Mouse (Mus musculus): Measurements from ENCODE around the gene Pdxk. TPM values are rescaled to one million over a fixed set of nuclear protein-coding genes. Genes with fewer than 3 reads are reported as not detected.

Gene Pdxk
- polyA plus RNA-seq, 1 experiment from 2014 or later, result 6.4 TPM

- H3K9ac ChIP-seq (ENCODE audit: low read length), result no peak overlapping the region
- H3K4me2 ChIP-seq, result no peak overlapping the region
- ATAC-seq (ENCODE audit: low FRiP score) (no peak), DNase-seq (ENCODE audit: low spot score, missing footprints) (no peak)
- no peaks in the 10 kb centered on the region for H3K9me3 ChIP-seq (ENCODE audit: control insufficient read depth, low read length)
- H3K4me3 ChIP-seq (ENCODE audit: low read depth, low read length), result no peak overlapping the region
- no peaks in the 10 kb centered on the region; the same call in 1 of the 2 replicates for H3K4me1 ChIP-seq (ENCODE audit: control insufficient read depth, insufficient read depth, low read length)
- H3K27me3 ChIP-seq (ENCODE audit: control insufficient read depth, insufficient read depth, low read length), result no peaks in the 10 kb centered on the region
- no peak overlapping the region for H3K27ac ChIP-seq (ENCODE audit: low read depth, low read length)
- H3K36me3 ChIP-seq (ENCODE audit: control insufficient read depth, insufficient read depth, low read length), result no peaks in the 10 kb centered on the region
- WGBS, result 72% methylated on average over 8 of the region's 8 CpGs
Measured at GRCm38 (mm10) chr10:78474759-78475158, 10.0 kb upstream of the Pdxk start.

- Histone ChIP-seq H3K9ac (ENCODE audit: low read length) (no peak overlapping the region), H3K27me3 (ENCODE audit: control insufficient read depth, insufficient read depth, low read length) (no peaks in the 10 kb centered on the region), H3K4me1 (ENCODE audit: control insufficient read depth, insufficient read depth, low read length) (no peaks in the 10 kb centered on the region; the same call in 1 of the 2 replicates), H3K4me2 (no peak overlapping the region), H3K9me3 (ENCODE audit: control insufficient read depth, low read length) (no peaks in the 10 kb centered on the region), H3K36me3 (ENCODE audit: control insufficient read depth, insufficient read depth, low read length) (no peaks in the 10 kb centered on the region), H3K27ac (ENCODE audit: low read depth, low read length) (no peak overlapping the region), H3K4me3 (ENCODE audit: low read depth, low read length) (no peak overlapping the region)
- ATAC-seq (ENCODE audit: low FRiP score) (no peak), DNase-seq (ENCODE audit: low spot score, missing footprints) (no peak)
- 58% methylated on average over 5 of the region's 5 CpGs for WGBS
Measured at GRCm38 (mm10) chr10:78473434-78473833, 8.7 kb upstream of the Pdxk start.

- Histone ChIP-seq H3K9ac (ENCODE audit: low read length) (no peak overlapping the region), H3K27ac (ENCODE audit: low read depth, low read length) (no peak overlapping the region), H3K4me2 (no peak overlapping the region), H3K27me3 (ENCODE audit: control insufficient read depth, insufficient read depth, low read length) (no peaks in the 10 kb centered on the region), H3K36me3 (ENCODE audit: control insufficient read depth, insufficient read depth, low read length) (no peaks in the 10 kb centered on the region), H3K9me3 (ENCODE audit: control insufficient read depth, low read length) (no peaks in the 10 kb centered on the region), H3K4me3 (ENCODE audit: low read depth, low read length) (no peak overlapping the region), H3K4me1 (ENCODE audit: control insufficient read depth, insufficient read depth, low read length) (no peaks in the 10 kb centered on the region; the same call in 1 of the 2 replicates)
- no peak for DNase-seq (ENCODE audit: low spot score, missing footprints)
- 76% methylated on average over 3 of the region's 3 CpGs for WGBS
- no peak for ATAC-seq (ENCODE audit: low FRiP score)
Measured at GRCm38 (mm10) chr10:78472046-78472445, 7.3 kb upstream of the Pdxk start.

DNA sequence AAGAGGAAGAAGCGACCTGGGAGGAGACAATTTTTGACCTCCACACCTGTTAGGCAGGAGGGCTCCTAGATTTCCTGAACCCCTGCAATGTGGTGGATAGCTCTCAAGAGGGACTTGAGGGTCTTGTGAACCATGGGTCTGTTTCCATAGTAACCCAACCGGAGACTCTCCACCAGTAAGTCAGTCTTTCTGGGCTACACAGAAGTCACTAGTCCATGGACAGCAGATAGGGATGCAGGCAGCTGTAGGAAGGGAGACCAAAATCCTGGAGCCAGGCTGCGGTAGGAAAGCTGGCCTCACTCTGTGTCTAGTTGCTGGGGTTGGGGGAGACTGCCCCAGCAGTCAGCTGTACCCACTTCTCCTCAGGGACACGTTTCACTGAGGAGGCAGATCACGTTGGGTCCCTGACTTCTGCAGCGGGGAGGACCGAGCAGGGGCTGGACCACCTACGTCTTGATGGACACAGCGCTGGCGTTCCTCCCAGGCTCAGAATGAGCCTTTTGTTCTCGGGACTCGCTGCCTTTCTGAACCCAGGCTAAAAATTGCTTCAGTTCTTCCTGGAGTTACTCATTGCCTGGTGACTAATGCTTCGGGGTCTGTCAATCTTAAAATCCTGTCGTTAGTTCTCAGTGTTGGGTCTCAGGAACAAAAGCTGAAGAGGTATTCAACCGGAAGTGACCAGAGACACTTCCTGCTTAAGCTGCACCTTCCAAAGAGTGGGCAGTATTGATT lies 6.0 kb upstream of the Pdxk start:
- ATAC-seq (ENCODE audit: low FRiP score), result peak; percentile 30; the same call in 1 of the 2 replicates
- H3K27ac ChIP-seq (ENCODE audit: low read depth, low read length), result no peak overlapping the region
- DNase-seq (ENCODE audit: low spot score, missing footprints), result no peak

DNA sequence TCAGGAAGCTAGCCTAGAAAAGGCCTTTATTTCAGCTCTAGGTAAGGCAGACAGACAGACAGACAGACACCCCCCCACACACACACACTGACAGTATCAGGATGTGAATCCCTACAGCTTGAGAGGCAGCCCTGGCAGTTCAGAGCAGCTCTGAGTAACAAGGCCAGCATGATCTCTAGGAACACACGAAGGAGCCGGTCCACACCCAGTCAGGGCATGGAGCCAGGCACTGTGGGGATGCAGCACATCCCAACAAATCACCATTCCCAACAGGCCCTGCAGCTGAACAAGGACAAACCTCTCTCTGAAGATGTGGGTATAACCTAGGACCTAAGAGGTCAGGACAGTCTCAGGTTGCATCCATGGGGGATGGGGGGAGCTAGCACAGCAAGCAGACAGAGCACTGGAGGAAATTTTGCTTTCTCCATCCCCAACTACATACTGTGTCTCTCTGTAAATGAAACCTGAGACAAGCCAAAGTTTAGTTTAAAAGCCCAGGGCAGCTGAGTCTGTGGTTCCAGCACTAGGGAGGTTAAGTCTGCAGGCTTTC lies 3.1 kb upstream of the Pdxk start:
- Histone ChIP-seq H3K9ac (ENCODE audit: low read length) (no peak overlapping the region), H3K4me2 (no peak overlapping the region), H3K4me3 (ENCODE audit: low read depth, low read length) (no peak overlapping the region), H3K36me3 (ENCODE audit: control insufficient read depth, insufficient read depth, low read length) (no peaks in the 10 kb centered on the region), H3K9me3 (ENCODE audit: control insufficient read depth, low read length) (no peaks in the 10 kb centered on the region), H3K4me1 (ENCODE audit: control insufficient read depth, insufficient read depth, low read length) (peaks cover 6% of the 10 kb centered on the region), H3K27ac (ENCODE audit: low read depth, low read length) (no peak overlapping the region), H3K27me3 (ENCODE audit: control insufficient read depth, insufficient read depth, low read length) (no peaks in the 10 kb centered on the region)
- ATAC-seq (ENCODE audit: low FRiP score) (no peak), DNase-seq (ENCODE audit: low spot score, missing footprints) (no peak)
- WGBS, result 72% methylated on average over 2 of the region's 2 CpGs

More for the DNA sequence above, 6.0 kb upstream of the Pdxk start:
- Histone ChIP-seq H3K9ac (ENCODE audit: low read length) (no peak overlapping the region), H3K9me3 (ENCODE audit: control insufficient read depth, low read length) (no peaks in the 10 kb centered on the region), H3K4me2 (no peak overlapping the region), H3K4me1 (ENCODE audit: control insufficient read depth, insufficient read depth, low read length) (no peaks in the 10 kb centered on the region; the same call in 1 of the 2 replicates), H3K36me3 (ENCODE audit: control insufficient read depth, insufficient read depth, low read length) (no peaks in the 10 kb centered on the region), H3K4me3 (ENCODE audit: low read depth, low read length) (no peak overlapping the region), H3K27me3 (ENCODE audit: control insufficient read depth, insufficient read depth, low read length) (no peaks in the 10 kb centered on the region)
- WGBS, result 43% methylated on average over 15 of the region's 15 CpGs

GRCm38 (mm10) chr10:78466647-78467046 lies 1.9 kb upstream of the Pdxk start:
- DNase-seq (ENCODE audit: low spot score, missing footprints) (no peak), ATAC-seq (ENCODE audit: low FRiP score) (no peak)
- H3K36me3 ChIP-seq (ENCODE audit: control insufficient read depth, insufficient read depth, low read length), result no peaks in the 10 kb centered on the region
- no peak overlapping the region for H3K27ac ChIP-seq (ENCODE audit: low read depth, low read length)
- no peak overlapping the region for H3K9ac ChIP-seq (ENCODE audit: low read length)
- H3K9me3 ChIP-seq (ENCODE audit: control insufficient read depth, low read length), result no peaks in the 10 kb centered on the region
- H3K27me3 ChIP-seq (ENCODE audit: control insufficient read depth, insufficient read depth, low read length), result no peaks in the 10 kb centered on the region
- no peak overlapping the region for H3K4me2 ChIP-seq
- H3K4me3 ChIP-seq (ENCODE audit: low read depth, low read length), result no peak overlapping the region
- peaks cover 6% of the 10 kb centered on the region for H3K4me1 ChIP-seq (ENCODE audit: control insufficient read depth, insufficient read depth, low read length)
- 86% methylated on average over 9 of the region's 9 CpGs for WGBS

DNA sequence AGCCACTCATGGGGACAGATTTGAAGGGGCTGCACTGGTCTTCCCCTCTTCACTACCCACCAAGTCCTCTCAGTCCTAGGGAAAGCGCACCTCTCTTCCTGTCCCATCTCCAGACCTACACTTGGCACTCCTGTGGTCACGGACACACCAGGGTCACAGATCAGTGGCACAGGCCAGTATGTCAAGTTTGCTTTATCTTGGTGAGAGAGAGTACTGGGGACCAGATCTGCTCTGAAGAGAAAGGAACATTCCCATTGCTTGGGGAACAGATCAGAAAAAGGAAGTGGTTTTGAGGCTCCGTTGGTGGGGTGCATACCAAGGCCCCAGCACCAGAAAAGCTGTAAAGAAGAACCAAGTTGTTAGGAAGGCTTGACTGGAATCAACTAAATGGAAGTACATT lies 697 bp upstream of the Pdxk start:
- H3K27me3 ChIP-seq (ENCODE audit: control insufficient read depth, insufficient read depth, low read length), result no peaks in the 10 kb centered on the region
- H3K9me3 ChIP-seq (ENCODE audit: control insufficient read depth, low read length), result no peaks in the 10 kb centered on the region
- DNase-seq (ENCODE audit: low spot score, missing footprints) (no peak), ATAC-seq (ENCODE audit: low FRiP score) (no peak)
- peak overlapping the region; percentile 99; the same call in 1 of the 2 replicates for H3K4me2 ChIP-seq
- no peak overlapping the region for H3K4me3 ChIP-seq (ENCODE audit: low read depth, low read length)
- 85% methylated on average over 3 of the region's 3 CpGs for WGBS
- no peak overlapping the region for H3K9ac ChIP-seq (ENCODE audit: low read length)
- H3K4me1 ChIP-seq (ENCODE audit: control insufficient read depth, insufficient read depth, low read length), result peaks cover 6% of the 10 kb centered on the region
- no peaks in the 10 kb centered on the region for H3K36me3 ChIP-seq (ENCODE audit: control insufficient read depth, insufficient read depth, low read length)
- no peak overlapping the region for H3K27ac ChIP-seq (ENCODE audit: low read depth, low read length)

DNA sequence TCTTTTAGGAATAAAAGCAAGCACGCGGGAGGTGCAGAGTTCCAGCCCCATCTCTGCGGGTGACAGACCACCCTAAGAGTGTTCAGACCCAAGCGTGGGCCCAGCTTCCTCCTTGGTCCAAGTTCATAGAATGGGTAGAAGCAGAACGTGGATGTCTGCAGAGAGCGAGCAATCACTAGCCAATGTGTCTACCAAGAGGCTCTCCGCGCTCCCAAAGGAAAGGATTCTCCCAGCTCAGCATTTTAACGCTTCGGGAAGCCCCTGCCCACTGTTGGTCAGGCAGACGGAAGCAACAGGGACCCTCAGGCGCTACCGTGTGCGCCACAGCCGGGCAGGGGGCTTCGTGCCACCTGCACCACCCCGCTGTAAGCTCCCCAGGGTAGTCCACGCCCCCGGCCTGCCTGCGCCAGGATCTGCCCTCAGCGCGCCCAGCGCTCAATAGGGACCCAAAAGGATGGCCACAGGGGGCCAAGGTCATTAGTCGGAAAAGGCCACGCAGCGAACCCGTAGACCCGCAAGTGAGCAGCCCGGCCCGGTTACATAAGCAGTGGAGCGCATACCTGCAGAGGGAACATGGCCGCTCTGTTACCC lies 479 bp downstream of the Pdxk start:
- peak overlapping the region; percentile 69 for H3K9ac ChIP-seq (ENCODE audit: low read length)
- H3K27me3 ChIP-seq (ENCODE audit: control insufficient read depth, insufficient read depth, low read length), result no peaks in the 10 kb centered on the region
- H3K4me1 ChIP-seq (ENCODE audit: control insufficient read depth, insufficient read depth, low read length), result peaks cover 6% of the 10 kb centered on the region
- H3K4me2 ChIP-seq, result peak overlapping the region; percentile 99
- no peaks in the 10 kb centered on the region for H3K36me3 ChIP-seq (ENCODE audit: control insufficient read depth, insufficient read depth, low read length)
- peak overlapping the region; percentile 62 for H3K4me3 ChIP-seq (ENCODE audit: low read depth, low read length)
- DNase-seq (ENCODE audit: low spot score, missing footprints) (no peak), ATAC-seq (ENCODE audit: low FRiP score) (peak; percentile 54; the same call in 1 of the 2 replicates)
- no peak overlapping the region for H3K27ac ChIP-seq (ENCODE audit: low read depth, low read length)
- 1% methylated on average over 32 of the region's 32 CpGs for WGBS
- H3K9me3 ChIP-seq (ENCODE audit: control insufficient read depth, low read length), result no peaks in the 10 kb centered on the region

DNA sequence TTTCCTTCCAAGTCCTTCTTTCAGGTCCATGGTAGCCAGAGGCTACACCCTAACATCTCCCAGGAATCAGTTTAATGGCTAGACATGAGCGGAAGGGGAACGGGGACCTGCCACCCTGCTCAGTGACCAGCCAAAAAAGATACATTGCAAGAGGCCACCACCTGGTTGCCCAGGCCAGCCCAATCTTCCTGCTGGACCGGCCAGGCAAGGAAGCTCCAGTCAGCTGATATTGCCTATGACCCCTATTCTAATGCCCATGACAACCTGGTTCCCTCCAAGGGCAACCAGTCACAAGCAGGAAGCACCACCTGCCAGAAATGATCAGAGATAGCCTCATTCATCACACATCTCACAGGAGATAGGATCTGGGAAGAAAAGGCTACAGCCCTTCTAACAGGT lies 1.0 kb downstream of the Pdxk start:
- peak overlapping the region; percentile 69; the same call in 1 of the 2 replicates for H3K9ac ChIP-seq (ENCODE audit: low read length)
- WGBS, result 88% methylated on average over 3 of the region's 3 CpGs

More for the DNA sequence above, 1.0 kb downstream of the Pdxk start:
- Histone ChIP-seq H3K4me2 (peak overlapping the region; percentile 99), H3K36me3 (ENCODE audit: control insufficient read depth, insufficient read depth, low read length) (no peaks in the 10 kb centered on the region), H3K4me3 (ENCODE audit: low read depth, low read length) (peak overlapping the region; percentile 62), H3K9me3 (ENCODE audit: control insufficient read depth, low read length) (no peaks in the 10 kb centered on the region), H3K4me1 (ENCODE audit: control insufficient read depth, insufficient read depth, low read length) (peaks cover 6% of the 10 kb centered on the region), H3K27me3 (ENCODE audit: control insufficient read depth, insufficient read depth, low read length) (no peaks in the 10 kb centered on the region), H3K27ac (ENCODE audit: low read depth, low read length) (no peak overlapping the region)
- ATAC-seq (ENCODE audit: low FRiP score), result no peak
- DNase-seq (ENCODE audit: low spot score, missing footprints), result no peak
